Mouse (Mus musculus): Measurements from ENCODE around the gene Stx8.

Stx8 gene

DNA sequence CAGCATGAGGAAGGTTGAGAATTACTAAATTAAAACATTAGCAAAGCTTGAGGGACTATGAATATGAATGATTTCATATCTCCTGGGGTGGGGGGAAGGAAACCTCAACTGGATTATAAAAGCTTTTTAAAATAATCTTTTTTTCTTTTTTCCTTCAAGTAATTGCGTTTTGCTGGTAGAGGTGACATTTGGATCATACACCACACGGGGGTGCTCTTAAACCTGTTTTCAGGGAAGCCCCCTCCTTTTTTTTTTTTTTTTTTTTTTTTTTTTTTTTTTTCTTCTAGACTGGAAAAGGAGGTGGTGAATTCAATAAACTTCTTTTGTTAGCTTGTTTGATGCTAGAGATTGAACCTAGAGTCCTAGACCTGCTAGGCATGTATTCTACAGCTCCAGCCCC is 9.3 kb downstream of the Stx8 start:
- peak; percentile 57 to 68 for DNase-seq

GRCm38 (mm10) chr11:67983564-67983963 is 17.6 kb downstream of the Stx8 start:
- no peak for DNase-seq

- DNase-seq, result no peak
Measured at GRCm38 (mm10) chr11:67991240-67991639, 25.2 kb downstream of the Stx8 start.

DNA sequence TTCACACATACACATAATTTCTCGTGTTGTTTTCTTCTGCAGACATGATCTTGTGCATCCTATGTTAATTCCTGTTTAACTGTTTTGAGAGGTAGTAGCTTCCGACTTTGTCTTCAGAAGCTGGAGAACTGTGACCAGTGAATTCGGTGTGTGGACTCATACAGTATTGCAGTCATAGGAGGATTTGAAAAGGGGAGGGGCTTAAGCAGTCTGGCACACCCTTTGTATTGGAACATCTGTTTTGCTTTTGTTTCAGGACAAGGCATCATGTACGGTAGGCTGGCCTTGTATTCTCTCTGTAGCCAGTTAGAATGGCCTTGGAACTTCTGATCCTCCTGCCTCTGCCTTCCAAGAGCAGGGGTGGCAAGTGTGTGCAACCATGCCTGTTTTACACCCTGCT is 30.0 kb downstream of the Stx8 start:
- DNase-seq, result no peak

DNA sequence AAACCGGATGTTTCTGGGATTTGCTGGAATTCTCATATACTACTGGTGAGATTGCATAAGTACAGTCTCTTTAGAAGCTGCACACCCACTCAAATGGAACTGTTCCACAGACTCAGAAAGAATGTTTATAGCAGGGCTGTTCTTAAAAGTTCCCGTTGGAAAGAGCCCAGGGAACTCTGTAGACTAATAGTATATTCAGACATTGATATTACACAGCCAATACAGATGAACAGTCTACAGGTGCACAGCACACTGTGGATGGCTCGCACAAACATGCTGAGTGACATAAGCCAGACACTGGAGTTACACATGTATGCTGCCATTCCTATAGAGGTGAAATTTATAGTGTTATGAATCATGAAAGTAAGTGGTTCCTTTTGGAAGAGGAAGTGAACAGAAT is 32.9 kb downstream of the Stx8 start:
- DNase-seq, result no peak

GRCm38 (mm10) chr11:67999629-68000028 is 33.6 kb downstream of the Stx8 start:
- DNase-seq, result peak in 1 of 2 experiments; percentile 24

DNA sequence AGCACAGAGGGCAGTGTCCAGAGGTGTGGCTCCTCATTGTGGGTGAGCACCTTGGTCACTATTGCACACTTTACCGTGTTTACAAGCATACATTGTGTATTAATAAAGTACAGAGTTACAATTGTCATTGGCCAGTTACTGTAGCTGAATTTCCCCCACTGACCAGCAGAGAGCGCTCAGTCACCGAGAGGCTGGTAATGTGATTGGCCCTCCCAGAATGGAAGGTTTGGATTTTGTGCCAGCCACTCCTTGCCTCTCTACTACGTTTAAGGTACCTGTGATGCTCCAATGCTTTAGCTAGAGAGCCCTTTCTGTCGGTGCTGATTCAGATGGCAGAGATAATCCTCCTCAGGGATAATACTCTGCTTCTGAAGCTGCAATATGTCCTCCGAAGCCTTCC is 38.2 kb downstream of the Stx8 start:
- peak; percentile 83 to 84 for DNase-seq

DNA sequence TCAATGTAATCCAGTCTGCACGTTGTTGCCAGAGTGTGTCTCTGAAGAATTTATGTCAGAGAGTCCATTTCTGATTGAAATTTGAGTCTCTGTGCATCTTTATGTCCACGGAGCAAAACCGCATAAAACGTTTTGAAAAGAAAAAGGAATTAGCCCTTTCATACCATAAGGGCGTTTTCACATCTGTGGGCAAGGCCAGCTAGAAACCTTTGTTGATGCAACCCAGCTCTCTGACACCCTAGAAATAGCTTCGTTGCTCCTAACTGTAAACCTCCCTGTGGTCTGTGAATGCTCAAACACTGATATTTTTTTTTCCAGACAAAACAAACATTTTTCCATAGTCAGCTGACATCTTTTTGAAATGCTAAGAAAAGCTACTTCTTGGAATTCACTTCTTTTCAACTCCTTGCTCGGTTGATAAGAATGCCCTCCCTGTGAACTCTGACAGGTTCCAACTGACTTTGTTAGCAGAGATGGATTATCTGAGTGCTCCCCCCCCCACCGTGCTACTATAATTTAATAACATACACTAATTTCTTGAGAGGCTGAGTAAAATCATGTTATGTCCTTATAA is 40.3 kb downstream of the Stx8 start:
- no peak for DNase-seq

- no peak for DNase-seq
Measured at GRCm38 (mm10) chr11:68007645-68008044, 41.7 kb downstream of the Stx8 start.

DNA sequence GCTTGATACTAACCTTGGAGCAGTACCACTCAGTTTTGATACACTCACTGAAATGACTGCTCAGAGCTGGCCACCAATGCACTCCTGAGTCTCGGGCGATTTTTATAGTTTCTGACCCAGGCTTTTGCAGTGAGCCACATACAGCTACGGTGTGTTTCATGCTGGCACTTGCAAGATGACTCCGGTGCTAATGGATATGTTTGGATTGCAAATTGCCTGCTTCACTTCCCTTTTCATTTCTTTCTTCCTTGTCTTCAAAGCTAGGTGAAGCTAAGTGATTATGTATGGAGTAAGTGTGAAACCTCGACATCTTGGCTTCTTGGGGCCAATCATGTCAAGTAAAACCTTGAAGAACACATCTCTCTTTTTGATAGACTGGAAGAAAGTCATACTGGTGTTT is 43.4 kb downstream of the Stx8 start:
- DNase-seq, result no peak

DNA sequence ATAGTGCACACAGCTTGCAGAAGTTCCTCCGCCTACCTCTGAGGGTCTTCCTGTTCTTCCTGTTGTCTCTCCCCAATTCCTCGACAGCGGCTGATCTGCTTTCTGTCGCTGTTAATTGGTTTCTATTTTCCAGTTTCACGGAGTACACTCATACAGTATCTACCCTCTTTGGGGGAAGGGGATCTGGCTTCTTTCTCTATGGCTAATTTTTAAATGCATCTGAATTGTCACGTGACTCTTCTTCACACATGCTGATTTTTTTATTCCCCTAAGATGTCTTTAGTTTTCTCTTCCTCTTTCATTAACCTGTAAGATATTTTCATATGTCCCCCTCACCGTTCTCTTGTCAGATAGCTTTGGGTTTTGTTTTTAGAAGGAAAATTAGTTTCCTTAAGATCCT is 46.2 kb downstream of the Stx8 start:
- DNase-seq, result no peak

DNA sequence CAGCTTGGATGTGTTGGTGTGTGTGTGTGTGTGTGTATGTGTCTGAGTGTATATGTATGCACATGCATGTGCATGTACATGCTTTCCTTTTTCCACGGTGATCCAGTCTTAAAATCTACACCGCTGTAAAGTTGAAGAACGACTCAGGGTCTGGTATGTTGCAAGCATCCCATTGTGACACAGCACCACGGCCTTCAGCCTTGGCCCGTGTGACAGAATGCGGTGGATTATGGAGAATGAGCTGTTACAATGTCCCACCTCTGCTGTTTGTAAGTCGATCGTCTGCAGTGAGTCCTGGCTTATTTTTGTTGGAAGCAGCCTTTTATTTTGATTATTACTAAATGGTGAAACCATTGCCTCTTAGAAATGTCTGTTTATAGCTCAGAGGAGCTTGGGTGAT is 52.2 kb downstream of the Stx8 start:
- DNase-seq, result no peak

DNA sequence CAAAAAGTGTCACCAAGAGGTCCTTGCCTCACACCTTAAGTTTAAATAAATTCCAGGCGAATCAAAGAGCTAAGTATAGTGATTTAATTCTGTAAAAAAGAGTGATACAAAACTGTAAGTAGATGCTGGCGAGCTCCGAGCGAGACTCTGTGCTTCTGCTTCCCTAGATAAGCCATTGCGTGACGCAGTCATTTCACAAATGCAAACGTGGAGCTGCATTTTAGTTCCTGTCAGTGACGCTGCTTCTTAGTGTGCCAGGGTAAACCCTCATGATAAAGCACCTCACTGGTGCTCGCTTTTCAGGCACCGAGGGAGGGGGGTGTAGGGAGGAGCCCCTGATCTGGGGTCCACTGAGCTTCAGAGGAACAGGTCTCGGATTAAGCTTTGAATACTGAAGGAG is 53.2 kb downstream of the Stx8 start:
- no peak for DNase-seq

GRCm38 (mm10) chr11:68021976-68022375 is 56.0 kb downstream of the Stx8 start:
- DNase-seq, result no peak

GRCm38 (mm10) chr11:68022895-68023294 is 56.9 kb downstream of the Stx8 start:
- DNase-seq, result peak in 1 of 2 experiments; percentile 26

GRCm38 (mm10) chr11:68023811-68024369 is 57.9 kb downstream of the Stx8 start:
- DNase-seq, result no peak

DNA sequence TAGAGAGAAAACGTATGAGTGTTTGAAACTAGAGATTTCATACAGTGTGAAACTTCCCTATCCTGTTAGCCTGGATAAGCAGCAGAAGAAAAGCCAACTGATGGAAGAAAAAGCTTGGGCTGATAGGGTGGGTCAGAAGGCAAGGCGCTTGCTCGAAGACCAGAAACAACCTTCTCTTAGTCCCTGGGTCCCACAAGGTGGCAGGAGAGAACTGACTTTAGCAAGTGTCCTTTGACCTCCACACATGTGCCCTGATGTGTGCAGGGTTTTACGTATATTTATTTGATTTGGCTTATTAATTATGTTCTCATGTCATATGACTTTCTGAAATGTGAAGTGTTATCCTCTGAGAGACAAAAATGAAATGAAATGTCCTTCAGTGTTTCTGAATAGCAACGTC is 60.6 kb downstream of the Stx8 start:
- DNase-seq, result no peak

- no peak for DNase-seq
Measured at GRCm38 (mm10) chr11:68029079-68029478, 63.1 kb downstream of the Stx8 start.

- DNase-seq, result no peak
Measured at GRCm38 (mm10) chr11:68029871-68030270, 63.9 kb downstream of the Stx8 start.

GRCm38 (mm10) chr11:68030771-68031170 is 64.8 kb downstream of the Stx8 start:
- DNase-seq, result no peak

DNA sequence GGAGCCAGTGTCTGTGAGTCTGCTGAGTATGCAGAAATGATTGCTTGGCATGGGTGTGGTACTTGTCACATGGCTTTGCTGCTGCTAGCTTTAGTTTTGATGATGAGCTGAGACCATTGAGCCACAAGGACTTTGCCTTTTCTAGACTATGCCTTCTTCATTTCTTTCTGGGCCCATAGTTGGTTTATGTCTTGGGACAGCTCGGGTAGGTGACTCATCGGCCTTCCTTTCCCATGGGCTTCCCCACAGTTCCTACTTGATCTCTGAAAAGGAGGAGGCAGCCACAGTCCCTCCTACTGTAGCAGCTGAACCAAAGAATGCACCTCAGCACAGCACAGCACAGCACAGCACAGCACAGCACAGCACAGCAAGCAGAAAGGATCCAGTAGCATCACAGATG is 66.5 kb downstream of the Stx8 start:
- no peak for DNase-seq

GRCm38 (mm10) chr11:68033331-68033926 is 67.4 kb downstream of the Stx8 start:
- no peak for DNase-seq

DNA sequence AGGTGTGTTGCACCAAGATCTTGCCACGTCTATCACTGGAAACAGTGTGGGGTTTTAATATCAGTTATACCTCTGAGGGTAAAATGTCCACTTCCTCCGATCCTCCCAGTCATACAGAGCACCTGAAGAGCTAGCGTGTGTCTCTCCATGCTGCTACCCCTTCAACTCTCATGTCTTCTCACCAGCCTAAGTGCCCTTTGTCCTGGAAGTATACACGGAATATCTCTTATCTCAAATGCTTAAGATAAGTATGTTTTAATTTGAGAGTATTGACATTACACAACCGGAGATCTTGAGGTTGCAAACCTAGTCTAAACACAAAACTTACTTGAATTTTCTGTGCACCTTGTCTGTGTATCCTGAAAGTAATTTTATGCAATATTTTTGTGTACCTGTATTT is 68.4 kb downstream of the Stx8 start:
- DNase-seq, result no peak

DNA sequence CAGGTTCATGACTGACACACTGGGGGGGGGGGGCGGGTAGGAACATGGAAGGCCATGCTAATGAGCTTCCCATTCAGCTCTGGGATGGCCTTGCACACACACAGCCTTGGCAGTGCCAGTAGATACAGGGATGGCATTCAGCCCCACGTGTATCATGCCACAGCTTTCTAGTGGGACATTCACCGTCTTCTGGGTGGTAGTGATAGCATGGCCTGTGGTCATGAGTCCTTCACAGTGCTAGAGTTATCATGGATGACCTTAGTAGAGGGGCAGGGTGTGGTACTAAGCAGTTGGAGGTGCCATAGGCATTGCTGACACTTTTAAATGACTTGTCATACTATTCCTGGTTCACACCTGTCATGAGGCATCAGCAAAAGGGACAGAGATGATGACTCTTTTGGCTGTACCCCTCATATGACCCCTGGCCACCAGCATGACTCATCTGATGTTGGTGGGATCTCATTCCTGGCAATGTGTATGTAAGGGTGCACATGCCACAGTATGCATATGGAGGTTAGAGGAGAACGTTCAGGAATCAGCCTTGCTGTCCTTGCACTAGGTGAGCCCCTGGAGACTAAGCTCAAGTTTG is 69.4 kb downstream of the Stx8 start:
- no peak for DNase-seq
